Mouse (Mus musculus) R1 (cell line): Measurements from ENCODE around the gene Dcaf7.
A peak's percentile ranks its signal among the peaks of the same experiment; 100 is the strongest.

Experiments used
- DNase-seq: peaks from one replicate; pipeline ENCODE4 v3.0.0-alpha.2; 2018; ENCODE audit warnings: low read depth, low spot score

The Dcaf7 gene

GRCm38 (mm10) chr11:106045256-106045655 lies 8.6 kb downstream of the Dcaf7 start:
- no peak for DNase-seq

- no peak for DNase-seq
These were observed 9.1 kb downstream of the Dcaf7 start for GRCm38 (mm10) chr11:106045780-106046179.

- no peak for DNase-seq
These were observed 9.9 kb downstream of the Dcaf7 start for GRCm38 (mm10) chr11:106046584-106046983.

GRCm38 (mm10) chr11:106053921-106054320 lies 17.2 kb downstream of the Dcaf7 start:
- no peak for DNase-seq

- no peak for DNase-seq
These were observed 17.9 kb downstream of the Dcaf7 start for GRCm38 (mm10) chr11:106054600-106054999.

- no peak for DNase-seq
These were observed 18.7 kb downstream of the Dcaf7 start for GRCm38 (mm10) chr11:106055341-106055740.

- no peak for DNase-seq
These were observed 20.3 kb downstream of the Dcaf7 start for GRCm38 (mm10) chr11:106056819-106057491.

GRCm38 (mm10) chr11:106058020-106058419 lies 21.3 kb downstream of the Dcaf7 start:
- DNase-seq = no peak

- DNase-seq = no peak
These were observed 23.9 kb downstream of the Dcaf7 start for GRCm38 (mm10) chr11:106060549-106060948.

GRCm38 (mm10) chr11:106061311-106061710 lies 24.6 kb downstream of the Dcaf7 start:
- no peak for DNase-seq

- no peak for DNase-seq
These were observed 27.1 kb downstream of the Dcaf7 start for GRCm38 (mm10) chr11:106063756-106064155.

- DNase-seq = no peak
These were observed 28.6 kb downstream of the Dcaf7 start for GRCm38 (mm10) chr11:106065073-106065922.

- DNase-seq = peak; percentile 97
These were observed 29.4 kb downstream of the Dcaf7 start, which contains the start of gene Taco1 for GRCm38 (mm10) chr11:106065923-106066571. Taco1 (plus strand) TSS chr11:106066061.

- DNase-seq = peak; percentile 65
These were observed 29.9 kb downstream of the Dcaf7 start for GRCm38 (mm10) chr11:106066616-106067015.

GRCm38 (mm10) chr11:106073774-106074173 lies 37.1 kb downstream of the Dcaf7 start:
- no peak for DNase-seq

- peak; percentile 73 for DNase-seq
These were observed 39.6 kb downstream of the Dcaf7 start for GRCm38 (mm10) chr11:106076321-106076720.

GRCm38 (mm10) chr11:106083708-106084701 lies 47.3 kb downstream of the Dcaf7 start, which contains the start of gene Map3k3:
Map3k3 (plus strand) TSS chr11:106084613.
- peak; percentile 100 for DNase-seq

- peak; percentile 75 for DNase-seq
These were observed 48.4 kb downstream of the Dcaf7 start for GRCm38 (mm10) chr11:106084911-106085561.

- no peak for DNase-seq
These were observed 61.6 kb downstream of the Dcaf7 start for GRCm38 (mm10) chr11:106098223-106098622.

GRCm38 (mm10) chr11:106102866-106103265 lies 66.2 kb downstream of the Dcaf7 start:
- DNase-seq = no peak
